Mouse (Mus musculus) liver, embryonic 16.5 days (tissue): ENCODE measurements around the gene Pdap1. TPM values are rescaled to one million over a fixed set of nuclear protein-coding genes. Genes with fewer than 3 reads are reported as not detected.
"Not testable (repeated sequence)": the region's sequence is repeated elsewhere in the genome, so short reads cannot be mapped to it uniquely, and the experiment has no call there.

Source experiments
- ATAC-seq: fragments of 200-750 bp; cut with Nextera tagmentation; 2 replicates; pipeline ENCODE4 v1.8.0; 2017; ENCODE audit warnings: low read depth, mild to moderate bottlenecking, moderate number of reproducible peaks, moderate library complexity
- H3K27ac ChIP-seq: fragments of 300-500 bp; sonication (generic); 2 replicates; pipeline ENCODE4 v1.5.1; 2014; ENCODE audit warnings: mild to moderate bottlenecking, low read length
- H3K27me3 ChIP-seq: fragments of 300-500 bp; sonication (generic); 2 replicates; pipeline ENCODE4 v1.6.1; 2014; ENCODE audit warnings: low read depth, low read length, mixed read lengths; ENCODE audit not compliant: control insufficient read depth, insufficient read depth
- H3K36me3 ChIP-seq: fragments of 300-500 bp; sonication (generic); 2 replicates; pipeline ENCODE4 v1.6.1; 2014; ENCODE audit warnings: mild to moderate bottlenecking; ENCODE audit not compliant: control insufficient read depth, insufficient read depth
- H3K4me1 ChIP-seq: fragments of 300-500 bp; sonication (generic); 2 replicates; pipeline ENCODE4 v1.6.1; 2014; ENCODE audit warnings: low read depth, low read length, mixed read lengths; ENCODE audit not compliant: control insufficient read depth
- H3K4me2 ChIP-seq: fragments of 300-500 bp; sonication (generic); 2 replicates; pipeline ENCODE4 v1.6.1; 2014; ENCODE audit warnings: low read depth, low read length, mixed read lengths
- H3K4me3 ChIP-seq: fragments of 300-500 bp; sonication (generic); 2 replicates; pipeline ENCODE4 v1.5.1; 2014; ENCODE audit warnings: low read depth, mild to moderate bottlenecking, low read length
- H3K9ac ChIP-seq: fragments of 300-500 bp; sonication (generic); 2 replicates; pipeline ENCODE4 v1.6.1; 2014; ENCODE audit warnings: low read depth, low read length
- H3K9me3 ChIP-seq: fragments of 300-500 bp; sonication (generic); replicated peaks from 2 replicates; pipeline ENCODE4 v1.6.1; 2016; ENCODE audit warnings: low read length; ENCODE audit not compliant: control insufficient read depth
- WGBS: fragments of 180-500 bp; shearing (Covaris S2); extraction: QIAGEN DNeasy Blood & Tissue Kit; methylation state at CpG from one replicate; pipeline ENCODE4 v1.1.7; 2014; ENCODE audit not compliant: insufficient replicate concordance; 5-methylcytosine and 5-hydroxymethylcytosine counted together
- polyA plus RNA-seq: library from polyadenylated mRNA; unstranded; fragments of >200 nt; fragmentation: Nextera tagmentation; extraction: Ambion mirVana; gene quantifications from 2 replicates; pipeline ENCODE4 v1.2.1, GENCODE M21; 2015

Pdap1 gene
- polyA plus RNA-seq, 1 experiment from 2014 or later = 33.6 TPM

DNA sequence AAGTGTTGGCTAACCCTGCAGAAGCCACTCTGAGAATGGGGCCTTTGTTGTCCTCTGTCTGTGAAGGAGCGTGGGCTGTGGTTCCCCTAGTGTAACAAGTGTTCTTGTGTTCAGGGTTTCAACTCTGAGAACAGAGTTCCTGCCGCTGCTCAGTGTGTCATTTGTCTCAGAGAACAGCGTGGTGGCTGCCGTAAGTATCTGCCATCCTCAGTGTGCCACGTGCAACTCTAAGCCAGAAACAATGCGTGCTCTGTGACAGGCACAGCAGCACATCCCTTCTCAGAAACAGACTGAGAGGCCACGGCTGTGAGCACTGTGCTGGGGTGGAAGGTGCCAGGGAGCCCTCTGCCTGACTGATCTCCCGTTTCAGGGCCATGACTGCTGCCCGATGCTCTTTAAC is 35.7 kb downstream of the Pdap1 start:
- Histone ChIP-seq H3K27me3 (no peaks in the 10 kb centered on the region), H3K9me3 (no peaks in the 10 kb centered on the region), H3K27ac (no peak overlapping the region), H3K36me3 (peaks cover 54% of the 10 kb centered on the region), H3K9ac (no peak overlapping the region), H3K4me2 (no peak overlapping the region), H3K4me3 (no peak overlapping the region), H3K4me1 (no peaks in the 10 kb centered on the region)
- WGBS = 83% methylated on average over 9 of the region's 9 CpGs
- no peak for ATAC-seq

DNA sequence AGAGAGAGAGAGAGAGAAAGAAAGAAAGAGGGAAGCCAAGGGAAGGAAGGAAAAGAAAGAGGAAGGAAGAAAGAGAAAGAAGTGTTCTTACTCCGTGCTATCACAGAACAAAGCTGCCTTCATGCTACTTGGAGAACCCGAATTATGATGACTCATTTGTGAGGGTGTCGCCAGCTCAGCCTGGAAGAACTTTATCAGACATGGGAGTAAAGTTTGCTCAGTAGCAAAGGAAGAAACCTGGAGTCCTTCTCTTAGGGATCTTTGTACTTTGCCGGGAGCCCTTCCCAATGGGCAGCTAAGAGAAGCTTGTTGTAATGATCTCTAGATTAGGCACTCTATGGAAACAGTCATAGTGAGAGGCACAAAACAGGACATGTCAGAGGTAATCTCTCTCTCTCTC is 37.3 kb downstream of the Pdap1 start:
- 37% methylated on average over 4 of the region's 4 CpGs for WGBS

DNA sequence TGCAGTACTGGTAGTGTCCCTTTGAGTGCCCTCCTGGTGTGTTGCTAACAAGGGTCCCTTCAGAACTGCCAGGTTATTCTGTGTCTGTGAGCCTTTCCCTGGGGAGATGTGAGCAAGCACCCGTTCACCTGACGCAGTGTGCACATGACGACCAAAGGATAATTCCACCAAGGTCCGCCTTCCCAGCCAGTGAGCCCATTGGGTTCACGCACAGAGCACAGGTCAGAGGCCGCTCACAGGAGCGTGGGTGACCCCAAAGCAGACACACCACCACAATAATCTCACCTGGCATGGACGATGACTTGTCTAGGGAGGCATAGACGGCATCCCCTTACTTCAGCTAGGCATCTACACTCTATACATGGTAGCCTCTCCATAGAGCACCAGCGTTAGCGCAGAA is 38.6 kb downstream of the Pdap1 start:
- peaks cover 47% of the 10 kb centered on the region for H3K36me3 ChIP-seq
- H3K27ac ChIP-seq, H3K4me3 ChIP-seq, H3K9ac ChIP-seq, ATAC-seq, H3K9me3 ChIP-seq, H3K4me1 ChIP-seq, H3K27me3 ChIP-seq, H3K4me2 ChIP-seq: not testable (repeated sequence)
- 92% methylated on average over 11 of the region's 11 CpGs for WGBS

More for the DNA sequence above, 37.3 kb downstream of the Pdap1 start:
- Histone ChIP-seq H3K4me3 (no peak overlapping the region), H3K27ac (no peak overlapping the region), H3K36me3 (peaks cover 48% of the 10 kb centered on the region), H3K27me3 (no peaks in the 10 kb centered on the region), H3K9ac (no peak overlapping the region), H3K4me1 (no peaks in the 10 kb centered on the region), H3K4me2 (no peak overlapping the region), H3K9me3 (no peaks in the 10 kb centered on the region)
- ATAC-seq = no peak

- ATAC-seq = no peak
- 85% methylated on average over 9 of the region's 9 CpGs for WGBS
- H3K36me3 ChIP-seq = peaks cover 46% of the 10 kb centered on the region
Observed at GRCm38 (mm10) chr5:145100960-145101359, 39.1 kb downstream of the Pdap1 start.

DNA sequence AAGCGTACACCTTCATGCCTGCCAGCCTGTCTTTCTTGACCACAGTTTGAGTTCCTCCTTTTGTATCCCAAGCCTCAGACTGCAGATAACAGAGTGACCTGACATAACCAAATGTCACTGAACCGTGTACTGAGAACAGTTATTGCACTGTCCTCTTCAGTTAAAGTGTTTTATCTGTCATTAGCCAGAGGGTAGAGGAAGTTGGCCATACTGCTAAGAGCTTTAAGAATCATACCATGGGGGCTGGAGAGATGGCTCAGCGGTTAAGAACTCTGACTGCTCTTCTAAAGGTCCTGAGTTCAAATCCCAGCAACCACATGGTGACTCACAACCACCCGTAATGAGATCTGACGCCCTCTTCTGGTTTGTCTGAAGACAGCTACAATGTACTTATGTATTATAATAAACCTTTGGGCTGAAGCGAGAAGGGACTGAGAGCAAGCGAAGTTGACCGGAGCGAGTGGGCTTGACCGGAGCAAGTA is 41.7 kb downstream of the Pdap1 start:
- H3K9me3 ChIP-seq = no peaks in the 10 kb centered on the region
- no peaks in the 10 kb centered on the region for H3K27me3 ChIP-seq
- WGBS = 61% methylated on average over 10 of the region's 10 CpGs
- peaks cover 42% of the 10 kb centered on the region for H3K36me3 ChIP-seq
- no peak overlapping the region for H3K27ac ChIP-seq
- no peak overlapping the region for H3K4me3 ChIP-seq
- H3K9ac ChIP-seq = no peak overlapping the region
- no peaks in the 10 kb centered on the region for H3K4me1 ChIP-seq
- no peak for ATAC-seq
- no peak overlapping the region for H3K4me2 ChIP-seq

More at GRCm38 (mm10) chr5:145100960-145101359, 39.1 kb downstream of the Pdap1 start:
- H3K9ac ChIP-seq = no peak overlapping the region
- no peak overlapping the region for H3K27ac ChIP-seq
- no peaks in the 10 kb centered on the region for H3K27me3 ChIP-seq
- no peak overlapping the region for H3K4me3 ChIP-seq
- no peak overlapping the region for H3K4me2 ChIP-seq
- no peaks in the 10 kb centered on the region for H3K4me1 ChIP-seq
- H3K9me3 ChIP-seq = no peaks in the 10 kb centered on the region

- ATAC-seq = no peak
- peaks cover 49% of the 10 kb centered on the region for H3K36me3 ChIP-seq
- H3K4me3 ChIP-seq = no peak overlapping the region
- WGBS = 72% methylated on average over 4 of the region's 4 CpGs
- no peaks in the 10 kb centered on the region for H3K4me1 ChIP-seq
- H3K4me2 ChIP-seq = no peak overlapping the region
- no peaks in the 10 kb centered on the region for H3K27me3 ChIP-seq
- no peak overlapping the region for H3K9ac ChIP-seq
- H3K27ac ChIP-seq = no peak overlapping the region
- no peaks in the 10 kb centered on the region for H3K9me3 ChIP-seq
Observed at GRCm38 (mm10) chr5:145096195-145096594, 43.8 kb downstream of the Pdap1 start.

DNA sequence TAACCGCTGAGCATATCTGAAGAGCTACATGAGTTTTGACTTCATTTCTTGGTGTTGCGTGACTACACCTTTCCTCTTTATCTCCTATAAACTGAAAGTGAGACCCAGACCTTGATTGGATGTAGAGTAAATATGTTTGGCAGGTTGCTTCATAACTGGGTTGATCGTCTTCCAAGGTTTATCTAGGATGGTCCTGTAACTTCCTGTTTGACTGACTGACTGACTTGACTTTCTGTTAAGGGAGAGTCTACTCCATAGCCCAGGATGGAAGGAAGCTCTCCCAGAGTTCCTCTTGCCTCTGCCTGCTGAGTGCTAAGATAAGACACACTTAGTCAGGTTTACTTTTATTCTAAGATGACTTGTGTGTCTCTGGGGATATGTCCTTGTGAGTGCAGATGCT is 50.2 kb downstream of the Pdap1 start:
- H3K27me3 ChIP-seq = no peaks in the 10 kb centered on the region
- H3K9me3 ChIP-seq = no peaks in the 10 kb centered on the region
- no peak overlapping the region for H3K9ac ChIP-seq
- no peak overlapping the region for H3K27ac ChIP-seq
- no peak for ATAC-seq
- H3K4me3 ChIP-seq = no peak overlapping the region
- no peak overlapping the region for H3K4me2 ChIP-seq
- peaks cover 4% of the 10 kb centered on the region for H3K4me1 ChIP-seq
- peaks cover 23% of the 10 kb centered on the region for H3K36me3 ChIP-seq
- 42% methylated on average over 3 of the region's 3 CpGs for WGBS

GRCm38 (mm10) chr5:145088186-145088585 is 51.9 kb downstream of the Pdap1 start:
- H3K36me3 ChIP-seq = peaks cover 15% of the 10 kb centered on the region

GRCm38 (mm10) chr5:145084822-145085221 is 55.2 kb downstream of the Pdap1 start:
- no peak overlapping the region for H3K27ac ChIP-seq
- H3K27me3 ChIP-seq = no peaks in the 10 kb centered on the region
- no peak for ATAC-seq
- peak overlapping the region; percentile 98 for H3K9ac ChIP-seq
- no peaks in the 10 kb centered on the region; the same call in 1 of the 2 replicates for H3K36me3 ChIP-seq
- peak overlapping the region; percentile 91 for H3K4me2 ChIP-seq
- H3K4me1 ChIP-seq = peaks cover 13% of the 10 kb centered on the region
- no peaks in the 10 kb centered on the region for H3K9me3 ChIP-seq
- peak overlapping the region; percentile 95 for H3K4me3 ChIP-seq
- WGBS = 27% methylated on average over 2 of the region's 2 CpGs

More at GRCm38 (mm10) chr5:145088186-145088585, 51.9 kb downstream of the Pdap1 start:
- H3K9me3 ChIP-seq = no peaks in the 10 kb centered on the region
- ATAC-seq = no peak
- peaks cover 13% of the 10 kb centered on the region for H3K4me1 ChIP-seq
- no peak overlapping the region for H3K9ac ChIP-seq
- H3K27ac ChIP-seq = no peak overlapping the region
- no peak overlapping the region for H3K4me3 ChIP-seq
- no peak overlapping the region for H3K4me2 ChIP-seq
- H3K27me3 ChIP-seq = no peaks in the 10 kb centered on the region
- 80% methylated on average over 2 of the region's 2 CpGs for WGBS
